Mouse (Mus musculus): ENCODE measurements around the gene Gucd1. TPM values are rescaled to one million over a fixed set of nuclear protein-coding genes. Genes with fewer than 3 reads are reported as not detected.
A peak's percentile ranks its signal among the peaks of the same experiment; 100 is the strongest.
"Not testable (repeated sequence)": the region's sequence is repeated elsewhere in the genome, so short reads cannot be mapped to it uniquely, and the experiment has no call there.

Gene Gucd1
- polyA plus RNA-seq, 1 experiment from 2014 or later: 26.8 TPM

- Histone ChIP-seq H3K4me1 (replicated peaks) (peaks cover 20% of the 10 kb centered on the region), H3K27ac (ENCODE audit: poor library complexity, severe bottlenecking) (peak overlapping the region; percentile 92)
- H3K36me3 ChIP-seq; H3K27me3 ChIP-seq (replicated peaks); H3K9me3 ChIP-seq (replicated peaks); H3K4me3 ChIP-seq; H3K4me2 ChIP-seq; H3K9ac ChIP-seq: not testable (repeated sequence)
- WGBS: 7% methylated on average over 1 of the region's 1 CpGs
- peak; percentile 85 for ATAC-seq (ENCODE audit: insufficient number of reproducible peaks, low FRiP score)
Measured at GRCm38 (mm10) chr10:75364214-75364690, 153.5 kb downstream of the Gucd1 start.

GRCm38 (mm10) chr10:75355341-75355740 is 162.4 kb downstream of the Gucd1 start:
- Histone ChIP-seq H3K4me2 (no peak overlapping the region), H3K9ac (no peak overlapping the region), H3K36me3 (no peaks in the 10 kb centered on the region), H3K27me3 (replicated peaks) (no peaks in the 10 kb centered on the region), H3K9me3 (replicated peaks) (no peaks in the 10 kb centered on the region), H3K27ac (ENCODE audit: poor library complexity, severe bottlenecking) (peak overlapping the region; percentile 30), H3K4me3 (no peak overlapping the region), H3K4me1 (replicated peaks) (peaks cover 12% of the 10 kb centered on the region)
- no peak for ATAC-seq (ENCODE audit: insufficient number of reproducible peaks, low FRiP score)
- WGBS: 42% methylated on average over 4 of the region's 4 CpGs

GRCm38 (mm10) chr10:75353838-75354241 is 163.9 kb downstream of the Gucd1 start:
- ATAC-seq (ENCODE audit: insufficient number of reproducible peaks, low FRiP score): peak; percentile 29; the same call in 1 of the 2 replicates
- not testable (repeated sequence) for H3K4me3 ChIP-seq; H3K4me2 ChIP-seq; H3K36me3 ChIP-seq; H3K9ac ChIP-seq; H3K27ac ChIP-seq (ENCODE audit: poor library complexity, severe bottlenecking); H3K27me3 ChIP-seq (replicated peaks); H3K9me3 ChIP-seq (replicated peaks)
- WGBS: 35% methylated on average over 8 of the region's 9 CpGs
- peaks cover 12% of the 10 kb centered on the region for H3K4me1 ChIP-seq (replicated peaks)

- Histone ChIP-seq H3K36me3 (no peaks in the 10 kb centered on the region), H3K4me3 (no peak overlapping the region), H3K4me2 (no peak overlapping the region), H3K9me3 (replicated peaks) (no peaks in the 10 kb centered on the region), H3K9ac (no peak overlapping the region), H3K27me3 (replicated peaks) (no peaks in the 10 kb centered on the region), H3K4me1 (replicated peaks) (peaks cover 12% of the 10 kb centered on the region), H3K27ac (ENCODE audit: poor library complexity, severe bottlenecking) (no peak overlapping the region)
- no peak for ATAC-seq (ENCODE audit: insufficient number of reproducible peaks, low FRiP score)
- 95% methylated on average over 12 of the region's 12 CpGs for WGBS
Measured at GRCm38 (mm10) chr10:75352541-75352940, 165.2 kb downstream of the Gucd1 start.

- ATAC-seq (ENCODE audit: insufficient number of reproducible peaks, low FRiP score): no peak
- Histone ChIP-seq H3K4me3 (no peak overlapping the region), H3K9me3 (replicated peaks) (peaks cover 7% of the 10 kb centered on the region; the same call in 1 of the 2 replicates), H3K9ac (no peak overlapping the region), H3K4me1 (replicated peaks) (peaks cover 11% of the 10 kb centered on the region), H3K4me2 (no peak overlapping the region), H3K27ac (ENCODE audit: poor library complexity, severe bottlenecking) (no peak overlapping the region), H3K27me3 (replicated peaks) (no peaks in the 10 kb centered on the region), H3K36me3 (no peaks in the 10 kb centered on the region)
- 73% methylated on average over 5 of the region's 5 CpGs for WGBS
Measured at GRCm38 (mm10) chr10:75350564-75350963, 167.2 kb downstream of the Gucd1 start.

GRCm38 (mm10) chr10:75345265-75345664 is 172.5 kb downstream of the Gucd1 start:
- no peaks in the 10 kb centered on the region for H3K36me3 ChIP-seq
- peaks cover 7% of the 10 kb centered on the region; the same call in 1 of the 2 replicates for H3K9me3 ChIP-seq (replicated peaks)
- no peak for ATAC-seq (ENCODE audit: insufficient number of reproducible peaks, low FRiP score)
- no peak overlapping the region for H3K4me3 ChIP-seq
- no peak overlapping the region for H3K9ac ChIP-seq
- H3K4me2 ChIP-seq: no peak overlapping the region
- 44% methylated on average over 2 of the region's 2 CpGs for WGBS
- H3K27ac ChIP-seq (ENCODE audit: poor library complexity, severe bottlenecking): peak overlapping the region; percentile 51
- H3K4me1 ChIP-seq (replicated peaks): peaks cover 9% of the 10 kb centered on the region
- no peaks in the 10 kb centered on the region for H3K27me3 ChIP-seq (replicated peaks)

- not testable (repeated sequence) for H3K4me1 ChIP-seq (replicated peaks); H3K9ac ChIP-seq; H3K36me3 ChIP-seq; H3K27me3 ChIP-seq (replicated peaks); H3K4me2 ChIP-seq; H3K9me3 ChIP-seq (replicated peaks); H3K4me3 ChIP-seq
- WGBS: 24% methylated on average over 1 of the region's 1 CpGs
- peak overlapping the region; percentile 51; the same call in 1 of the 2 replicates for H3K27ac ChIP-seq (ENCODE audit: poor library complexity, severe bottlenecking)
- peak; percentile 53 for ATAC-seq (ENCODE audit: insufficient number of reproducible peaks, low FRiP score)
Measured at GRCm38 (mm10) chr10:75344563-75344962, 173.2 kb downstream of the Gucd1 start.

GRCm38 (mm10) chr10:75341936-75342335 is 175.8 kb downstream of the Gucd1 start:
- Histone ChIP-seq H3K9me3 (replicated peaks) (peaks cover 7% of the 10 kb centered on the region; the same call in 1 of the 2 replicates), H3K36me3 (no peaks in the 10 kb centered on the region), H3K4me2 (no peak overlapping the region), H3K27me3 (replicated peaks) (no peaks in the 10 kb centered on the region), H3K9ac (no peak overlapping the region), H3K4me3 (no peak overlapping the region), H3K27ac (ENCODE audit: poor library complexity, severe bottlenecking) (no peak overlapping the region), H3K4me1 (replicated peaks) (peaks cover 9% of the 10 kb centered on the region)
- 32% methylated on average over 8 of the region's 8 CpGs for WGBS
- no peak for ATAC-seq (ENCODE audit: insufficient number of reproducible peaks, low FRiP score)

- no peak for ATAC-seq (ENCODE audit: insufficient number of reproducible peaks, low FRiP score)
- WGBS: 80% methylated on average over 7 of the region's 7 CpGs
Measured at GRCm38 (mm10) chr10:75339377-75339776, 178.4 kb downstream of the Gucd1 start.

GRCm38 (mm10) chr10:75338852-75339251 is 178.9 kb downstream of the Gucd1 start:
- no peak for ATAC-seq (ENCODE audit: insufficient number of reproducible peaks, low FRiP score)
- 68% methylated on average over 5 of the region's 5 CpGs for WGBS
- Histone ChIP-seq H3K4me3 (no peak overlapping the region), H3K27me3 (replicated peaks) (no peaks in the 10 kb centered on the region), H3K36me3 (no peaks in the 10 kb centered on the region), H3K4me2 (no peak overlapping the region), H3K9me3 (replicated peaks) (no peaks in the 10 kb centered on the region), H3K4me1 (replicated peaks) (peaks cover 6% of the 10 kb centered on the region), H3K27ac (ENCODE audit: poor library complexity, severe bottlenecking) (no peak overlapping the region), H3K9ac (no peak overlapping the region)

More at GRCm38 (mm10) chr10:75339377-75339776, 178.4 kb downstream of the Gucd1 start:
- Histone ChIP-seq H3K4me1 (replicated peaks) (peaks cover 4% of the 10 kb centered on the region), H3K27ac (ENCODE audit: poor library complexity, severe bottlenecking) (no peak overlapping the region), H3K9me3 (replicated peaks) (no peaks in the 10 kb centered on the region), H3K9ac (no peak overlapping the region), H3K4me3 (no peak overlapping the region), H3K36me3 (no peaks in the 10 kb centered on the region), H3K4me2 (no peak overlapping the region), H3K27me3 (replicated peaks) (no peaks in the 10 kb centered on the region)

GRCm38 (mm10) chr10:75337231-75337630 is 180.5 kb downstream of the Gucd1 start:
- Histone ChIP-seq H3K27ac (ENCODE audit: poor library complexity, severe bottlenecking) (no peak overlapping the region), H3K27me3 (replicated peaks) (no peaks in the 10 kb centered on the region), H3K4me2 (no peak overlapping the region), H3K36me3 (no peaks in the 10 kb centered on the region), H3K4me3 (no peak overlapping the region), H3K4me1 (replicated peaks) (peaks cover 10% of the 10 kb centered on the region), H3K9ac (no peak overlapping the region), H3K9me3 (replicated peaks) (no peaks in the 10 kb centered on the region)
- WGBS: 85% methylated on average over 10 of the region's 10 CpGs
- ATAC-seq (ENCODE audit: insufficient number of reproducible peaks, low FRiP score): no peak

GRCm38 (mm10) chr10:75335075-75335474 is 182.7 kb downstream of the Gucd1 start:
- no peak overlapping the region for H3K4me3 ChIP-seq
- H3K9me3 ChIP-seq (replicated peaks): no peaks in the 10 kb centered on the region
- H3K9ac ChIP-seq: no peak overlapping the region
- no peak overlapping the region for H3K4me2 ChIP-seq
- H3K4me1 ChIP-seq (replicated peaks): peaks cover 10% of the 10 kb centered on the region
- no peak overlapping the region for H3K27ac ChIP-seq (ENCODE audit: poor library complexity, severe bottlenecking)
- no peaks in the 10 kb centered on the region for H3K36me3 ChIP-seq
- no peak for ATAC-seq (ENCODE audit: insufficient number of reproducible peaks, low FRiP score)
- WGBS: 71% methylated on average over 6 of the region's 6 CpGs
- H3K27me3 ChIP-seq (replicated peaks): no peaks in the 10 kb centered on the region

All from heart, embryonic 12.5 days (tissue).